ENCODE assay signal across 8 mouse cellular contexts in genomic region chr2:163419346-163420045, GRCm38 (mm10). TPM values are rescaled to one million over a fixed set of nuclear protein-coding genes. Genes with fewer than 3 reads are reported as not detected.
DNase-seq lines count a peak whose midpoint lies in the region; ATAC-seq and TF ChIP-seq lines count a peak whose summit lies in the region.

No protein-coding gene starts in this region.

- no peaks in the 10 kb centered on the region for H3K27me3 ChIP-seq in G1E (ENCODE audit: insufficient read depth, low read length)
- no peaks in the 10 kb centered on the region for H3K27me3 ChIP-seq in forebrain, embryonic 16.5 days (replicated peaks; ENCODE audit: control insufficient read depth, insufficient read depth, low read length)
- H3K27me3 ChIP-seq in lung, embryonic 14.5 days (ENCODE audit: insufficient read depth, low read length) = no peaks in the 10 kb centered on the region
- no peaks in the 10 kb centered on the region for H3K27me3 ChIP-seq in thymus, adult 2 months (ENCODE audit: control insufficient read depth, insufficient read depth, low read length)

- no peak for TF ChIP-seq CTCF in G1E (IDR thresholded peaks at IDR 0.05; ENCODE audit: low read depth, low read length)
- peak; percentile 77 for TF ChIP-seq CTCF in layer of hippocampus, adult 2 months (conservative IDR thresholded peaks at IDR 0.05)
- peak; percentile 37 for TF ChIP-seq CTCF in lung, embryonic 14.5 days (IDR thresholded peaks at IDR 0.05; ENCODE audit: low read depth)
- no peak for TF ChIP-seq CTCF in olfactory bulb, adult 2 months (IDR thresholded peaks at IDR 0.05; ENCODE audit: insufficient read depth, low read depth, low read length)
- TF ChIP-seq CTCF in thymus, adult 2 months (IDR thresholded peaks at IDR 0.05; ENCODE audit: borderline replicate concordance, control insufficient read depth, extremely low read depth, insufficient read depth, low read length, poor library complexity) = peak; percentile 60

- WGBS in forebrain, embryonic 16.5 days = under 1% methylated on average over 71 of the region's 71 CpGs
- under 1% methylated on average over 71 of the region's 71 CpGs for WGBS in lung, embryonic 14.5 days
- under 1% methylated on average over 71 of the region's 71 CpGs for WGBS in olfactory bulb, adult 2 months
- under 1% methylated on average over 71 of the region's 71 CpGs for WGBS in thymus, adult 2 months

- DNase-seq in G1E (ENCODE audit: low spot score) = peak; percentile 89
- DNase-seq in cerebellum, adult 18-20 months = peak; percentile 99 to 100
- peak; percentile 98 to 99 for DNase-seq in heart, postnatal 36 days
- peak; percentile 99 to 100 for DNase-seq in layer of hippocampus, adult 2 months (ENCODE audit: low spot score in 2 of 2)
- peak; percentile 99 for DNase-seq in lung, embryonic 14.5 days
- peak; percentile 99 for DNase-seq in thymus, adult 2 months

- H3K36me3 ChIP-seq in G1E (replicated peaks) = peaks cover 45% of the 10 kb centered on the region
- H3K36me3 ChIP-seq in forebrain, embryonic 16.5 days (ENCODE audit: control insufficient read depth, insufficient read depth) = peaks cover 3% of the 10 kb centered on the region
- H3K36me3 ChIP-seq in lung, embryonic 14.5 days (ENCODE audit: insufficient read depth) = peaks cover 5% of the 10 kb centered on the region
- H3K36me3 ChIP-seq in thymus, adult 2 months (ENCODE audit: control insufficient read depth, insufficient read depth, low read length) = no peaks in the 10 kb centered on the region; the same call in 1 of the 2 replicates

- peak overlapping the region; percentile 88 for H3K27ac ChIP-seq in forebrain, embryonic 16.5 days (ENCODE audit: low read length)
- peak overlapping the region; percentile 89 for H3K27ac ChIP-seq in layer of hippocampus, adult 2 months
- peak overlapping the region; percentile 83 for H3K27ac ChIP-seq in lung, embryonic 14.5 days (ENCODE audit: low read depth)
- H3K27ac ChIP-seq in olfactory bulb, adult 2 months (ENCODE audit: insufficient read depth, low read depth, low read length) = peak overlapping the region; percentile 15; the same call in 1 of the 2 replicates
- peak overlapping the region; percentile 32; the same call in 1 of the 2 replicates for H3K27ac ChIP-seq in thymus, adult 2 months (ENCODE audit: control insufficient read depth, insufficient read depth, low read length)

- peak overlapping the region; percentile 82 for H3K4me2 ChIP-seq in forebrain, embryonic 16.5 days (ENCODE audit: low read length)
- H3K4me2 ChIP-seq in lung, embryonic 14.5 days = peak overlapping the region; percentile 74

- peaks cover 28% of the 10 kb centered on the region for H3K4me1 ChIP-seq in G1E (ENCODE audit: insufficient read depth, low read depth, low read length)
- H3K4me1 ChIP-seq in forebrain, embryonic 16.5 days (replicated peaks; ENCODE audit: control insufficient read depth, insufficient read depth, low read length) = peaks cover 28% of the 10 kb centered on the region
- peaks cover 4% of the 10 kb centered on the region for H3K4me1 ChIP-seq in lung, embryonic 14.5 days (ENCODE audit: insufficient read depth)
- peaks cover 9% of the 10 kb centered on the region; the same call in 1 of the 2 replicates for H3K4me1 ChIP-seq in olfactory bulb, adult 2 months (ENCODE audit: control insufficient read depth, insufficient read depth, low read length)
- H3K4me1 ChIP-seq in thymus, adult 2 months (replicated peaks; ENCODE audit: control insufficient read depth, insufficient read depth, low read length) = peaks cover 7% of the 10 kb centered on the region

- peak; percentile 98 for ATAC-seq in G1E (ENCODE audit: extremely low read depth, insufficient number of reproducible peaks, low FRiP score, poor library complexity, severe bottlenecking)
- ATAC-seq in forebrain, embryonic 16.5 days = peak; percentile 100
- peak; percentile 99 for ATAC-seq in lung, embryonic 14.5 days (ENCODE audit: insufficient read depth)

- peak overlapping the region; percentile 85 for H3K9ac ChIP-seq in forebrain, embryonic 16.5 days (replicated peaks; ENCODE audit: low read depth, low read length)
- peak overlapping the region; percentile 93 for H3K9ac ChIP-seq in lung, embryonic 14.5 days

- TF ChIP-seq POLR2A in olfactory bulb, adult 2 months (IDR thresholded peaks at IDR 0.05; ENCODE audit: insufficient read depth, low read depth, low read length) = peak; percentile 83
- peak; percentile 57 for TF ChIP-seq POLR2A in thymus, adult 2 months (IDR thresholded peaks at IDR 0.05; ENCODE audit: control insufficient read depth, extremely low read depth, insufficient read depth, low read length, poor library complexity)

- peak overlapping the region; percentile 97 for H3K4me3 ChIP-seq in G1E (ENCODE audit: low read depth, low read length)
- peak overlapping the region; percentile 94 for H3K4me3 ChIP-seq in forebrain, embryonic 16.5 days (replicated peaks; ENCODE audit: low read length)
- H3K4me3 ChIP-seq in layer of hippocampus, adult 2 months = peak overlapping the region; percentile 92
- peak overlapping the region; percentile 97 for H3K4me3 ChIP-seq in lung, embryonic 14.5 days (ENCODE audit: low read depth, low read length)
- H3K4me3 ChIP-seq in olfactory bulb, adult 2 months (ENCODE audit: insufficient read depth, low read depth, low read length) = peak overlapping the region; percentile 74
- peak overlapping the region; percentile 88 for H3K4me3 ChIP-seq in thymus, adult 2 months (ENCODE audit: control insufficient read depth, insufficient read depth, low read length)

- intact Hi-C loops in heart, postnatal 36 days (cut with DNase I) = loop anchor here (1.0 to 5.0 kb wide), 2 partner anchors 53 to 487 kb away; partner anchors contain the start of genes Fitm2 and Srsf6

- H3K9me3 ChIP-seq in G1E (replicated peaks) = no peaks in the 10 kb centered on the region
- H3K9me3 ChIP-seq in forebrain, embryonic 16.5 days (ENCODE audit: control insufficient read depth, low read length) = no peaks in the 10 kb centered on the region
- H3K9me3 ChIP-seq in lung, embryonic 14.5 days (ENCODE audit: low read depth, low read length) = no peaks in the 10 kb centered on the region

RNA-seq across cellular contexts. Expression of gene Oser1, which starts 5.0 kb away (rescaled TPM):
- total RNA-seq in G1E (2014; fragmentation: Nextera tagmentation) (42.0 and 42.5 TPM in 2 replicates), G1E (2017) (84.2 and 89.8 TPM in 2 replicates)
- polyA plus RNA-seq in G1E (2012) = 14.0 TPM in 2 replicates
- polyA plus RNA-seq in forebrain, embryonic 16.5 days (2015; fragmentation: Nextera tagmentation; extraction: Ambion mirVana) = 77.3 and 77.4 TPM in 2 replicates
- 10 to 100 TPM; 21.9 TPM for total RNA-seq in heart, postnatal 36 days (2021)
- total RNA-seq in layer of hippocampus, adult 2 months (2021) = 10 to 100 TPM; 17.1 to 17.2 TPM
- polyA plus RNA-seq in lung, embryonic 14.5 days (2014; fragmentation: Nextera tagmentation; extraction: Ambion mirVana) = 90.7 and 91.9 TPM in 2 replicates
- not detected in 2 replicates for polyA plus RNA-seq in olfactory bulb, adult 2 months (2012; ENCODE audit: insufficient read depth, insufficient read length, low replicate concordance, missing spikeins)
- polyA plus RNA-seq in thymus, adult 2 months (2012; rRNA removed) = 18.5 and 19.3 TPM in 2 replicates

RNA-seq across cellular contexts. Expression of gene Gdap1l1, which starts 18.8 kb away (rescaled TPM):
- total RNA-seq in G1E (2014; fragmentation: Nextera tagmentation) = not detected in 2 replicates
- 0.16 TPM in 1 of 2 replicates, not detected in the other for total RNA-seq in G1E (2017)
- polyA plus RNA-seq in G1E (2012) = not detected in 2 replicates
- 103 and 124 TPM in 2 replicates for polyA plus RNA-seq in forebrain, embryonic 16.5 days (2015; fragmentation: Nextera tagmentation; extraction: Ambion mirVana)
- total RNA-seq in heart, postnatal 36 days (2021) = not detected
- total RNA-seq in layer of hippocampus, adult 2 months (2021) = 10 to 100 TPM; 61.5 to 70.7 TPM
- polyA plus RNA-seq in lung, embryonic 14.5 days (2014; fragmentation: Nextera tagmentation; extraction: Ambion mirVana) = 0.91 and 1.1 TPM in 2 replicates
- polyA plus RNA-seq in olfactory bulb, adult 2 months (2012; ENCODE audit: insufficient read depth, insufficient read length, low replicate concordance, missing spikeins) = not detected in 2 replicates
- polyA plus RNA-seq in thymus, adult 2 months (2012; rRNA removed) = 1.7 and 3.1 TPM in 2 replicates

RNA-seq across cellular contexts. Expression of gene Jph2, which starts 21.7 kb away (rescaled TPM):
- not detected in 2 replicates for total RNA-seq in G1E (2014; fragmentation: Nextera tagmentation)
- total RNA-seq in G1E (2017) = 0.05 TPM in 1 of 2 replicates, not detected in the other
- polyA plus RNA-seq in G1E (2012) = not detected in 2 replicates
- 0.20 and 0.28 TPM in 2 replicates for polyA plus RNA-seq in forebrain, embryonic 16.5 days (2015; fragmentation: Nextera tagmentation; extraction: Ambion mirVana)
- 100 to 1,000 TPM; 323 to 334 TPM for total RNA-seq in heart, postnatal 36 days (2021)
- under 1 TPM; 0.41 to 0.54 TPM for total RNA-seq in layer of hippocampus, adult 2 months (2021)
- 2.7 and 2.9 TPM in 2 replicates for polyA plus RNA-seq in lung, embryonic 14.5 days (2014; fragmentation: Nextera tagmentation; extraction: Ambion mirVana)
- not detected in 2 replicates for polyA plus RNA-seq in olfactory bulb, adult 2 months (2012; ENCODE audit: insufficient read depth, insufficient read length, low replicate concordance, missing spikeins)
- polyA plus RNA-seq in thymus, adult 2 months (2012; rRNA removed) = 3.3 and 14.7 TPM in 2 replicates

RNA-seq across cellular contexts. Expression of gene Fitm2, which starts 52.9 kb away (rescaled TPM):
- 4.6 and 4.8 TPM in 2 replicates for total RNA-seq in G1E (2014; fragmentation: Nextera tagmentation)
- total RNA-seq in G1E (2017) = 5.9 and 6.8 TPM in 2 replicates
- 3.8 and 4.0 TPM in 2 replicates for polyA plus RNA-seq in G1E (2012)
- 13.0 and 15.4 TPM in 2 replicates for polyA plus RNA-seq in forebrain, embryonic 16.5 days (2015; fragmentation: Nextera tagmentation; extraction: Ambion mirVana)
- total RNA-seq in heart, postnatal 36 days (2021) = 100 to 1,000 TPM; 196 to 197 TPM
- total RNA-seq in layer of hippocampus, adult 2 months (2021) = 10 to 100 TPM; 19.0 to 20.0 TPM
- 8.6 and 10.1 TPM in 2 replicates for polyA plus RNA-seq in lung, embryonic 14.5 days (2014; fragmentation: Nextera tagmentation; extraction: Ambion mirVana)
- polyA plus RNA-seq in olfactory bulb, adult 2 months (2012; ENCODE audit: insufficient read depth, insufficient read length, low replicate concordance, missing spikeins) = not detected in 2 replicates
- 12.1 and 15.4 TPM in 2 replicates for polyA plus RNA-seq in thymus, adult 2 months (2012; rRNA removed)

Comparison
In these comparisons a context has a peak if more than half of its experiments do, and no peak if none do; other contexts are left out.
1. Peak in every context shown above with its lines: DNase-seq, ATAC-seq, H3K4me3 ChIP-seq and H3K27ac ChIP-seq.
2. CTCF ChIP-seq: peak in layer of hippocampus, adult 2 months (single experiment), lung, embryonic 14.5 days (single experiment) and thymus, adult 2 months (single experiment); none in G1E (single experiment) and olfactory bulb, adult 2 months (single experiment).
3. H3K27ac ChIP-seq: peak in every context shown above with its lines; median percentile 89 in layer of hippocampus, adult 2 months; 88 in forebrain, embryonic 16.5 days; 83 in lung, embryonic 14.5 days; 32 in thymus, adult 2 months; 15 in olfactory bulb, adult 2 months.
4. RNA of gene Gdap1l1, which starts 18.8 kb away (polyA plus RNA-seq): 103 to 124 TPM in forebrain, embryonic 16.5 days; 1.7 to 3.1 TPM in thymus, adult 2 months, 0.91 to 1.1 TPM in lung, embryonic 14.5 days, not detected in G1E and not detected in olfactory bulb, adult 2 months; every median in the first group is over 10 times any median in the second.